Mouse (Mus musculus) forebrain, embryonic 13.5 days (tissue): ENCODE data around the gene Dnajc2. TPM values are rescaled to one million over a fixed set of nuclear protein-coding genes. Genes with fewer than 3 reads are reported as not detected.

Experiments
- ATAC-seq: fragments of 200-750 bp; cut with Nextera tagmentation; 2 replicates; pipeline ENCODE4 v1.8.0; 2017
- H3K27ac ChIP-seq: fragments of 300-500 bp; sonication (generic); 2 replicates; pipeline ENCODE4 v1.5.1; 2015; ENCODE audit warnings: inconsistent platforms, mild to moderate bottlenecking, moderate library complexity
- H3K27me3 ChIP-seq: fragments of 300-500 bp; sonication (generic); 2 replicates; pipeline ENCODE4 v1.6.1; 2015; ENCODE audit warnings: mild to moderate bottlenecking, inconsistent platforms
- H3K36me3 ChIP-seq: fragments of 300-500 bp; sonication (generic); 2 replicates; pipeline ENCODE4 v1.6.1; 2015; ENCODE audit warnings: mild to moderate bottlenecking, inconsistent platforms; ENCODE audit not compliant: poor library complexity, severe bottlenecking
- H3K4me1 ChIP-seq: fragments of 300-500 bp; sonication (generic); 2 replicates; pipeline ENCODE4 v1.6.1; 2015; ENCODE audit warnings: inconsistent platforms
- H3K4me2 ChIP-seq: fragments of 300-500 bp; sonication (generic); 2 replicates; pipeline ENCODE4 v1.6.1; 2015; ENCODE audit warnings: inconsistent platforms, mild to moderate bottlenecking, moderate library complexity
- H3K4me3 ChIP-seq: fragments of 300-500 bp; sonication (generic); 2 replicates; pipeline ENCODE4 v1.5.1; 2015; ENCODE audit warnings: mild to moderate bottlenecking, inconsistent platforms
- H3K9ac ChIP-seq: fragments of 300-500 bp; sonication (generic); 2 replicates; pipeline ENCODE4 v1.6.1; 2015; ENCODE audit warnings: mild to moderate bottlenecking, inconsistent platforms
- H3K9me3 ChIP-seq: fragments of 300-500 bp; sonication (generic); replicated peaks from 2 replicates; pipeline ENCODE4 v1.6.1; 2016; ENCODE audit warnings: inconsistent platforms
- WGBS: fragments of 180-500 bp; shearing (Covaris S2); methylation state at CpG from one replicate; pipeline ENCODE4 v1.1.7; 2015; 5-methylcytosine and 5-hydroxymethylcytosine counted together
- polyA plus RNA-seq: library from polyadenylated mRNA; unstranded; fragments of >200 nt; fragmentation: Nextera tagmentation; extraction: Ambion mirVana; gene quantifications from 2 replicates; pipeline ENCODE4 v1.2.1, GENCODE M21; 2015

Dnajc2 gene
- polyA plus RNA-seq, 1 experiment from 2014 or later = 83.5 TPM

GRCm38 (mm10) chr5:21739120-21739519, 45.9 kb downstream of the Dnajc2 start:
- ATAC-seq = no peak
- Histone ChIP-seq H3K36me3 (peaks cover 54% of the 10 kb centered on the region), H3K4me2 (no peak overlapping the region), H3K27me3 (no peaks in the 10 kb centered on the region), H3K9ac (no peak overlapping the region), H3K27ac (no peak overlapping the region), H3K4me1 (peaks cover 24% of the 10 kb centered on the region), H3K9me3 (no peaks in the 10 kb centered on the region), H3K4me3 (no peak overlapping the region)
- 95% methylated on average over 11 of the region's 11 CpGs for WGBS

GRCm38 (mm10) chr5:21737620-21738019, 47.4 kb downstream of the Dnajc2 start:
- Histone ChIP-seq H3K4me3 (peak overlapping the region; percentile 93), H3K27ac (no peak overlapping the region), H3K9ac (peak overlapping the region; percentile 91), H3K27me3 (no peaks in the 10 kb centered on the region), H3K4me2 (peak overlapping the region; percentile 92), H3K9me3 (no peaks in the 10 kb centered on the region), H3K4me1 (peaks cover 38% of the 10 kb centered on the region), H3K36me3 (peaks cover 39% of the 10 kb centered on the region)
- WGBS = 30% methylated on average over 10 of the region's 10 CpGs
- no peak for ATAC-seq

GRCm38 (mm10) chr5:21736956-21737585, 48.0 kb downstream of the Dnajc2 start, which contains the start of gene Pmpcb:
Pmpcb (plus strand) TSS chr5:21737141.
- under 1% methylated on average over 38 of the region's 42 CpGs for WGBS
- Histone ChIP-seq H3K27ac (peak within 1 kb of the TSS; percentile 73), H3K9ac (peak within 1 kb of the TSS; percentile 91), H3K27me3 (no peaks in the 10 kb centered on the region), H3K36me3 (peaks cover 34% of the 10 kb centered on the region), H3K4me2 (peak within 1 kb of the TSS; percentile 92), H3K9me3 (no peaks in the 10 kb centered on the region), H3K4me3 (peak within 1 kb of the TSS; percentile 93), H3K4me1 (peaks cover 42% of the 10 kb centered on the region)
- ATAC-seq = peak; percentile 75

- H3K4me1 ChIP-seq = peaks cover 47% of the 10 kb centered on the region
- peaks cover 23% of the 10 kb centered on the region for H3K36me3 ChIP-seq
- H3K4me2 ChIP-seq = no peak overlapping the region
- H3K9me3 ChIP-seq = no peaks in the 10 kb centered on the region
- no peaks in the 10 kb centered on the region for H3K27me3 ChIP-seq
- WGBS = 86% methylated on average over 11 of the region's 11 CpGs
- no peak overlapping the region for H3K27ac ChIP-seq
- ATAC-seq = no peak
- H3K9ac ChIP-seq = no peak overlapping the region
- no peak overlapping the region for H3K4me3 ChIP-seq
Measured at GRCm38 (mm10) chr5:21736046-21736445, 49.0 kb downstream of the Dnajc2 start.

- no peaks in the 10 kb centered on the region for H3K27me3 ChIP-seq
- H3K4me3 ChIP-seq = no peak overlapping the region
- no peak for ATAC-seq
- no peaks in the 10 kb centered on the region for H3K9me3 ChIP-seq
- H3K27ac ChIP-seq = no peak overlapping the region
- no peak overlapping the region for H3K9ac ChIP-seq
- peaks cover 50% of the 10 kb centered on the region for H3K4me1 ChIP-seq
- H3K36me3 ChIP-seq = peaks cover 22% of the 10 kb centered on the region
- WGBS = 27% methylated on average over 10 of the region's 10 CpGs
- H3K4me2 ChIP-seq = peak overlapping the region; percentile 21; the same call in 1 of the 2 replicates
Measured at GRCm38 (mm10) chr5:21735584-21735983, 49.5 kb downstream of the Dnajc2 start.

- no peak overlapping the region for H3K4me3 ChIP-seq
- H3K36me3 ChIP-seq = peaks cover 17% of the 10 kb centered on the region
- H3K27me3 ChIP-seq = no peaks in the 10 kb centered on the region
- H3K4me2 ChIP-seq = peak overlapping the region; percentile 21; the same call in 1 of the 2 replicates
- 0 out of 2 replicates have a peak overlapping the region, but pooled peaks have one; percentile 90 for H3K27ac ChIP-seq
- 79% methylated on average over 20 of the region's 20 CpGs for WGBS
- no peak overlapping the region for H3K9ac ChIP-seq
- peaks cover 50% of the 10 kb centered on the region for H3K4me1 ChIP-seq
- H3K9me3 ChIP-seq = no peaks in the 10 kb centered on the region
- no peak for ATAC-seq
Measured at GRCm38 (mm10) chr5:21735100-21735499, 50.0 kb downstream of the Dnajc2 start.

GRCm38 (mm10) chr5:21732930-21733329, 52.1 kb downstream of the Dnajc2 start:
- no peaks in the 10 kb centered on the region for H3K9me3 ChIP-seq
- H3K4me1 ChIP-seq = peaks cover 42% of the 10 kb centered on the region
- H3K27me3 ChIP-seq = no peaks in the 10 kb centered on the region
- peak; percentile 90 for ATAC-seq
- no peak overlapping the region for H3K9ac ChIP-seq
- H3K36me3 ChIP-seq = no peaks in the 10 kb centered on the region
- peak overlapping the region; percentile 90 for H3K27ac ChIP-seq
- peak overlapping the region; percentile 15 for H3K4me2 ChIP-seq
- WGBS = 3% methylated on average over 8 of the region's 8 CpGs
- no peak overlapping the region for H3K4me3 ChIP-seq

- peak overlapping the region; percentile 15 for H3K4me2 ChIP-seq
- no peak overlapping the region for H3K4me3 ChIP-seq
- peaks cover 37% of the 10 kb centered on the region for H3K4me1 ChIP-seq
- no peaks in the 10 kb centered on the region for H3K36me3 ChIP-seq
- 0 out of 2 replicates have a peak overlapping the region, but pooled peaks have one; percentile 5 for H3K9ac ChIP-seq
- no peaks in the 10 kb centered on the region for H3K27me3 ChIP-seq
- H3K27ac ChIP-seq = peak overlapping the region; percentile 90
- peak; percentile 54 for ATAC-seq
- no peaks in the 10 kb centered on the region for H3K9me3 ChIP-seq
- 7% methylated on average over 3 of the region's 3 CpGs for WGBS
Measured at GRCm38 (mm10) chr5:21732177-21732911, 52.7 kb downstream of the Dnajc2 start.

GRCm38 (mm10) chr5:21729107-21729506, 55.9 kb downstream of the Dnajc2 start:
- no peak for ATAC-seq
- H3K4me2 ChIP-seq = no peak overlapping the region
- no peaks in the 10 kb centered on the region for H3K27me3 ChIP-seq
- no peaks in the 10 kb centered on the region for H3K36me3 ChIP-seq
- H3K9ac ChIP-seq = no peak overlapping the region
- 87% methylated on average over 5 of the region's 5 CpGs for WGBS
- no peak overlapping the region for H3K27ac ChIP-seq
- peaks cover 46% of the 10 kb centered on the region for H3K4me1 ChIP-seq
- no peaks in the 10 kb centered on the region for H3K9me3 ChIP-seq
- H3K4me3 ChIP-seq = no peak overlapping the region

- peak; percentile 85 for ATAC-seq
- 0 out of 2 replicates have a peak overlapping the region, but pooled peaks have one; percentile 3 for H3K4me2 ChIP-seq
- 4% methylated on average over 7 of the region's 7 CpGs for WGBS
Measured at GRCm38 (mm10) chr5:21724872-21725271, 60.2 kb downstream of the Dnajc2 start.

GRCm38 (mm10) chr5:21724427-21724826, 60.6 kb downstream of the Dnajc2 start:
- peak; percentile 57; the same call in 1 of the 2 replicates for ATAC-seq
- Histone ChIP-seq H3K9me3 (no peaks in the 10 kb centered on the region), H3K4me1 (peaks cover 27% of the 10 kb centered on the region), H3K36me3 (no peaks in the 10 kb centered on the region), H3K9ac (no peak overlapping the region), H3K27ac (peak overlapping the region; percentile 87), H3K4me2 (0 out of 2 replicates have a peak overlapping the region, but pooled peaks have one; percentile 3), H3K27me3 (no peaks in the 10 kb centered on the region), H3K4me3 (no peak overlapping the region)
- WGBS = 6% methylated on average over 1 of the region's 1 CpGs

More at GRCm38 (mm10) chr5:21724872-21725271, 60.2 kb downstream of the Dnajc2 start:
- Histone ChIP-seq H3K36me3 (no peaks in the 10 kb centered on the region), H3K27me3 (no peaks in the 10 kb centered on the region), H3K9me3 (no peaks in the 10 kb centered on the region), H3K27ac (peak overlapping the region; percentile 87), H3K4me3 (no peak overlapping the region), H3K4me1 (peaks cover 27% of the 10 kb centered on the region), H3K9ac (no peak overlapping the region)

GRCm38 (mm10) chr5:21719209-21719608, 65.8 kb downstream of the Dnajc2 start:
- H3K9ac ChIP-seq = no peak overlapping the region
- ATAC-seq = no peak
- H3K4me2 ChIP-seq = no peak overlapping the region
- 100% methylated on average over 2 of the region's 2 CpGs for WGBS
- no peak overlapping the region for H3K4me3 ChIP-seq
- no peaks in the 10 kb centered on the region for H3K36me3 ChIP-seq
- peaks cover 15% of the 10 kb centered on the region for H3K4me1 ChIP-seq
- no peaks in the 10 kb centered on the region for H3K27me3 ChIP-seq
- H3K27ac ChIP-seq = no peak overlapping the region
- H3K9me3 ChIP-seq = no peaks in the 10 kb centered on the region
